Mouse (Mus musculus) kidney, adult 8-10 months (tissue): ENCODE data around the gene Fgf3.
"Not testable (repeated sequence)": the region's sequence is repeated elsewhere in the genome, so short reads cannot be mapped to it uniquely, and the experiment has no call there.

ENCODE experiments used
- DNase-seq, 2 experiments: peaks; one replicate each; pipeline ENCODE4 v3.0.0; 2022

The Fgf3 gene

DNA sequence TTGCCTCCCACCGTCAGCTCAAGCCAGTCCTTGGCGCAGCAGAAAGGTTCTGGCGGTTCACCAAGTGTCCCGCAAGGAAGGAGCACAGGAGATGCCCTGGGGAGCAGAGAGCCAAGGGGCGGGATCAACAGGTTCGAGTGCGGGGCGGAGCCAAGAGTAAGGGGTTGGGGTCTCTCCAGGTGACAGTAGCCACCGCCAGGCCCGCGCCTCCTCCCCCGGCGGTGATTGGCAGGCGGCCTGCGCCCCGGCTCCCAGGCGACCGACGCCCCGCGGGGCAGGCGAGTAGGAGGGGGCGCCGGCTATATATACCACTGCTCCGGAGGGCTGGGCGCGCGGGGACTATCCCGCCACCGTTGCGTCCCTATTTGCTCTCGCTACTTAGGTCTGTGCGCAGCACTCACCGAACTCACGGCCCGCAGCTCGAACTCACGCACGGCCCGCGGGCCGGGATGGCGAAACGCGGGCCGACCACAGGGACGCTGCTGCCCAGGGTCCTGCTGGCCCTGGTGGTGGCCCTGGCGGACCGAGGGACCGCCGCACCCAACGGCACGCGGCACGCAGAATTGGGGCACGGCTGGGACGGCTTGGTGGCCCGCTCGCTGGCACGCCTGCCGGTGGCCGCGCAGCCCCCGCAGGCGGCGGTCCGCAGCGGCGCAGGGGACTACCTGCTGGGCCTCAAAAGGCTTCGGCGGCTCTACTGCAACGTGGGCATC lies 23.3 kb downstream of the Fgf3 start:
- DNase-seq: no peak

DNA sequence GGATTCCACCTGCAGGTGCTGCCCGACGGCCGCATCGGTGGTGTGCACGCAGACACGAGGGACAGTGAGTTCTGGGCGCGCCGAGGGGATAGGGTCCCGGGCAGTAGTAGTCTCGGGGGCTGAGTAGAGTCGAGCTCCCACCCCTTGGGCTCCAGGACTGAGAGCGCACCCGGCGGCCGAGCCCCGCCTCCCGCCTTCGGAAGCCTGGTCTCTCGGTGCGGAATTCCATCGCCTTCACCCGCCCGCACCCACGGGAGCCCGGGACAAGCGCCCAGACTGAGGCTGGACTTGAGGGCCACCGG lies 23.8 kb downstream of the Fgf3 start:
- DNase-seq: no peak

DNA sequence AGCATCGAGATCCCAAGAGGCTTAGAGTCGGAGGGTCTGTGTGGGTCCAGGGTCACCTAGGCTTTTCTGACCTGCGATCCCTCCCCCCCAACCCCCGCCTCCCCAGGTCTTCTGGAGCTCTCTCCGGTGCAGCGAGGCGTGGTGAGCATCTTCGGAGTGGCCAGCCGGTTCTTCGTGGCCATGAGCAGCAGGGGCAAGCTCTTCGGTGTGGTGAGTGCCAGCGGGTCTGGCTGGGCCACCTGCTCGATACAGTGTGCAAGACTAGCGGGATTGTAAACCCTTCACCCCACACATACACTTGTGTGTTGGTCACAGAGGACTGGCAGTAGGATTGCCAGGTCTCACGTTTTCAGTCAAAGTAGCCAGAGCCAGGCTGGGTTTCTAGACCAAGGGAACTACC lies 24.2 kb downstream of the Fgf3 start:
- no peak for DNase-seq

DNA sequence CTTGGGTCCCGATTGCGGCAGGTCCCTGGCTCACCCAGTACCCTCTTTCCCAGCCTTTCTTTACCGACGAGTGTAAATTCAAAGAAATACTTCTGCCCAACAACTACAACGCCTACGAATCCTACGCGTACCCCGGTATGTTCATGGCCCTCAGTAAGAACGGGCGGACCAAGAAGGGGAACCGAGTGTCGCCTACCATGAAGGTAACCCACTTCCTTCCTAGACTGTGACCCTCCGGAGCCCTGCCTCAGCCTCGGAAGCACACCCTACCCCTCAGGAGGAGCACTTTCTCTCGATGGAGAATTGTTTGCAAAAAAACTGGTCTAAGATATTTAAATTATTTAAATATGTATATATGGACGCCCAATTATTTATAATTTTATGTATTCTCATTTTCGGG lies 24.8 kb downstream of the Fgf3 start:
- DNase-seq: no peak

DNA sequence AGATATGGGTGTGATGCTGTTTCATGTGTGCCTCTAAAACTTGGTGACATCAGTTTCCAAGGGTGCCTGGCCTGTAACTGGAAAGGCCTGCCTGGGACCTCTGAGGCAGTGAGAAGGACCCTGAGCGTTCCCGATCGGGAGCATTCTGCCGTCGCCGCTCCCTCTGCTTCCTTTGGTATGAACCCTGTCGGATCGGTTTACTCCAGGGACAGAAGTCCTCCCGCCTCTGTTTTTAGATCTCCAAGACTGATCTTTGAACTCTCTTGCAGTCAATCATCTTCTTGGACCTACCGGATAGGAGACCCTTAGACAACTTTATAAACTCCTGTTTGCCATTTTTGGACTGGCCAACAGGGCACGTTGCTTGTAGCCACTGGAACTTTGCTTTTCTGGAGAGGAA lies 25.3 kb downstream of the Fgf3 start:
- DNase-seq: no peak

DNA sequence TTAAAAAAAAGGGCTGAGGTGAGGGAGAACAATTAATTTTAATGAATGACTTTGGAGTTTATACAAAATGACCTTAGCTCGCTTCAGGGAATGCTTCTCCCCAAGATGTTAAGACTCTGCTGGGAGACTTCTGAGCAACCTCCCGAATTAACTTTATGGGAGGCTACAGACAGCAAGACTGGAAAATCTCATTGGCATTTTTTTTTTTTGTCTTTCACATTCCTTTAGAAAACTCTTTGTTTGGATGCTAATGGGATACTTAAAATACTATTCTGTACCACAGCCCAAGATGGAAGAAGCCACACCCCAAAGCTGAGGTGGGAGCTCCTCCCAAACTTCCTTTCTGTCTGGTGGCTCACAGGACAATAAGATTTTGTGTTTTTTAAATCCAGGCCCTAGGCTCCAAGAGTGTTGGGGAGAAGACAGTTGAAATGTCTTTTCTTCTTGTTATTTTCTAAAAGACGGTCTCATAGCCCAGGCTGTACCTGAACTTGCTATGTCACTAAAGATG lies 26.3 kb downstream of the Fgf3 start:
- no peak for DNase-seq

DNA sequence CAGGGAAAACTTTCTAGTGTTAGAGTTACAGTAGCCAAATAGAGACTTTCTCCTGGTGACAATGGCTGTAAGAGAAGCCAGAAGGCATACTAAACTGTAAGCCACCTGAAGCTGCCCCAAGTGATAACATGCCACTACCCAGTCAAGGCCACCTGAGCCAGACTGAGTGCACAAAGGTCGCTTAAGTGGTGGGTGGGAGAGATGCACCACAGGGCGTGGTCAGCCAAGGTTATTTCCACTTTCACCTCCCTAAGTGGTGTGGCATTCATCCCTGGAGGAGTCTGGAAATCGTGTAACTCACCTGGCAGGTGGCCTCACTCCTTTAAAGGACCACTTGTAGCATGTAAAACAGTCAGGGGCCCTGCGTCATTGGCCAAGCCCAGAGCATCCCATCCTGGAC lies 29.3 kb downstream of the Fgf3 start:
- DNase-seq: no peak

DNA sequence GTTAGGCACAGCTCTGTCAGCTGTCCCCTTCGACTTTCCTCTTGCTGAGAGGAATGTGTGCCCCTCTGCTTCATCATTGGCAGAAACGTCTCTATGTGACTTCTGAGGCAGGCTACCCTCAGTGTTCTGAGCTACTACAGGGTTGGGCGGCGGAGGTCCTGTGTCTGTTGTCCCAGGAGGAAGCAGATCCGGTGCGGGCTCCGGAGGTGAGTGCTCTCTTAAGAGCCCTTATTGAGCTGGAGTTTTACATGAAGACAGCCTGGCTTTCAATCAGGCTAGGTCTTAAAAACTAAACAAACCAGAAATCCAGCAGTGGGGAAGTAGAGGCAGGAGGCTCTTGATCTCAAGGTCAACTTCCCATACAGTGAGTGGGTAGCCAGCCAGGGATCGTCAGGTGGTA lies 29.7 kb downstream of the Fgf3 start:
- no peak for DNase-seq

DNA sequence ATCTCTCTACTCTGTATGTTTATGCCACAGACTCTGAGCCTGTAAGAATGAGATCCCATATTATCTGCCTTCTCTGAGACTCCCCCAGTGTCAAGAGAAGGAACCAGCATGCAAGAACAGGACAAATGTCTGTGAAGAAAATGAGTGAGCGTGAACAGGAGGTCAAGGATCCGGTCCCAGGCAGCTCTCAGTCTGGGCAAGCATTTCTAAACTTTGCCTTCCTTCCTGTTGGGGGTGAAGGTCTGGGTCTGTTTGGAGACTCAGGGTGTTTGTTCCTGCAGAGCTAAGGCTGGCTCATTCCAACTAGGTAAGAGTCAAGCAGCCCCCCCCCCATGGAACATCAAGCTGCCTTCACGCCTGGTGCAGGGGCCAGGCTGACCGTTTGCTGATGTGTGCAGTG lies 34.5 kb downstream of the Fgf3 start:
- no peak for DNase-seq

DNA sequence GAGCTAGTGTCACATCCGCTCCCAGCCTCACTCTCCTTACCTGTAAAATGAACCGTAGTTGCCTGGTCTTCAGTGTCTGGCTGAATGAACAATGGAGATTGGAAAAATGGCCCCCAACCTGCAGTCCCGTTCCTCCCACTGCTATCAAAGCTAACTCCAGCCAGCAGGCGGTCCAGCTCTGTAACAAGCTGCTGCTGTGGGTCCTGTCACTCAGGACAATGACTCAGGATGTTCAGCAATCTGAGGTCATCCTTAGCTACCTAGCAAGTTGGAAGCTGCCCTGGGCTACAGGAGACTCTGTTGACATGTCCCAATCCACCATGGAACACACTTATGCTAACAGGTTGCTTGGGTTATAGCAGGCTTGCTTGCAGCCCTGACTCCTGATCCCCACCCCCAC lies 35.3 kb downstream of the Fgf3 start:
- no peak for DNase-seq

DNA sequence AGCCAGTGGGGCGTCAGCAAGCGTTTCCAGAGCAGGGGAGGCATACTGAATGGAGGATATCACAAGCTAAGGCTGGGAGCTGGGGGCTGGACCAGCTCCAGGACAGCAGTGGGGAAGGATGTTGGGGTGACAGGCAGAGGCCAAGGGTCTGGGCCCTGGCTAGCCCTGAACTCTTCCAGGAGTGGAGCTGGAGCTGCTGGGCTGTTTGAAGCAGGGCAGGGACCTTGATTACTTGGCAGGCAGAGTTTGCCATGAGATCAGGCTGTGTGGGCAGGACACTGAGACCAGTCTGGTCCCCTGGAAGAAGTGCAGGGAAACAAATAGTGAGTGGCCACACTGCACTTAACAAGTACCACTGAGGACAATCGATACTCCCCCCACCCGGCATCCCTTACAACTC lies 36.3 kb downstream of the Fgf3 start:
- no peak for DNase-seq

DNA sequence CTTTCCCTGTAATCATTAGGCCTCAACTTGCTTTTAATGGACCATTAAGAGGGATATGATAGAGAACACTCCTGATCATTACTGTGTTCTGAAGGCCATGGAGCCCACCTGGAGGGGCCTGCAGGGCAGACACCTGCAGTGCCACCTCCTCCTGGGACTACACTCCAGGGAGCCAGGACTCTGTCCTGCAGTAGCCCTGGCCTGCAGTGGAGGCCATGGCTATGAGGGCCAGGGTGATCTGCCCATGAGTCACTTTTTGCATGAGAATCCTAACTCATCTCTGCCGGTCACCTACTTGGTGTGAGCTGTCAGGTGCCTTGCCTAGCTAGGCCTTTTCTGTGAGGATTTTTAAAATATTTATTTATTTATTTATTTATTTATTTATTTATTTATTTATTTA lies 40.5 kb downstream of the Fgf3 start:
- no peak for DNase-seq

DNA sequence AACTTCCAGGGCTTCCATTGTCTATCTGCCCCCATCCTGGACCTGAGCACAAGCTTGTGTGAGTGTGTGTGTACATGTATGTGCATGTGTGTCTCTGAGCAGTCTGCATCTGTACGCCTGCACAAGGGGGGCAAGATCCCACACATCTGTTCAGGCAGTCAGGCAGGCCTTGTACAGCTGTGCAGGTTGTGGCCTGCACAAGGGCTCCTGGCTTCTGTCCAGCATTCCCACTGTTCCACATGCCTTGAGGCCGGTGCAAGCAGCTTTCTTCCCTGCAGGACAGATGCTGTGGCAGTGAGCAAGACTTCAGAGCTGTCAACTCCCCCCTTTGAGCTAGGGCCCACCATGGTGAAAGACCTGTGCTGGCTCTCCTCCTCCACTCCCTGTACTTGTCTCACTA lies 45.2 kb downstream of the Fgf3 start:
- no peak for DNase-seq

DNA sequence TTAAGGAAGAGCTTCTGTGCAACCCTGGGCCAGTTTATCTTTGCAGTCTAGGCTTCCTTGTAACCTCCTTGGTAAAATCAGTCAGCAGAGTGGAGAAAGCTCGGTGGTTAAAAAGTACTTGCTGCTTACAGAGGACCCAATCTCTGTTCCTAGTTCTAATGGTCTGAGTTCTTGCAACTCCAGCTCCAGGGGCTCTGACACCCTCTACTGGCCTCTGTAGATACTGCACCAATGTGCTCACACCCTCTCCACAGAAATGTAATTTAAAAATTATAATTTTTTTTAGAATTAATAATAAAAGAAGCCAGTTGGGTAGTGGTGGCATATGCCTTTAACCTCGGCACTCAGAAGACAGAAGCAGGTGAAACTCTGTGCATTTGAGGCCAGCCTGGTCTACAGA lies 49.8 kb downstream of the Fgf3 start:
- no peak for DNase-seq

DNA sequence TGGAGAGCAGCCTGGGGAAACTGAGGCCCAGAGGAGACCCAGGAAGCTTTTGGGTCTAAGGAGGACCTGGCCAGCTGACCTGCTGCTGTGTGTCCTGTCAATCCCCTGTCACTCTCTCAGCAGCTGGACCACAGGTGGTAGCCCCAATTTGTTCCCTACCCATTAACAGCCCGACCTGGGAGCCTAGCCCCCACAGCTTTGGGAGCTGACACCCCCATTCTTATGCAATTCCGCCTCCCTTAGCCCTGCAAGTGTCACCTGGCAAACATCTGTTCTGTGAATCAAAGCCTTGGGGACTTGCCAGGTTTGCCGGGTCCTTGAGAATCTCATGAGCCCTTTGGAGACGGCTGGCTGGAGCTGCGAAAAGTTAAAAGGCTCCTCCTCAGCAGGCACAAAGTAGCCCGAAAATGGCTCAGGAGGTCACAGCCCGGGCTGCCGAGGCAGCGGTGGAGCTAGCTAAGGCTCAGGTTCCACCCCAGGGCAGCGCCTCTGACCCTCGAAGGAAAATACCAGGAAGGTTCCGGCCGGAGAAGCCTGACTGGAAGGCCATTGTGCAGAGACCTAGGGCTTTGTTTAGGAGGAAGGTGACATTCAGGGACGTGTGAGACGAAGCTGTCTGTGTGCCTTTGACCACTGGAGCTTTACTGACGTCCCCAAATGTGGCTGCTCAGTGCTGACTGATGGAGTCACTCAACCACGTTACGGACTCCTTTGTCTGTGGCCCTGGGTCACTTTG lies 50.8 kb downstream of the Fgf3 start:
- no peak for DNase-seq

DNA sequence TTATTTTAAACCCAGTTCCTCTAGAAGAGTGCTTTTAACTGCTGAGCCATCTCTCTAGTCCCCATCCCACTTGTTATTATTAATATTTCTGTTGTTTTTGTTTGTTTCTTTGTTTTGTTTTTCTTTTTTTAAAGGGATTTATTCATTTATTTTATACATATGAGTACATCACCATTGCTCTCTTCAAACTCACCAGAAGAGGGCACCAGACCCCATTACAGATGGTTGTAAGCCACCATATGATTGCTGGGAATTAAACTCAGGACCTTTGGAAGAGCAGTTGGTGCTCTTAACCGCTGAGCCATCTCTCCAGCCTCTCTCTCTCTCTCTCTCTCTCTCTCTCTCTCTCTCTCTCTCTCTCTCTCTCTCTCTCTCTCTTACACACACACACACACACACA lies 52.8 kb downstream of the Fgf3 start:
- DNase-seq: not testable (repeated sequence)

DNA sequence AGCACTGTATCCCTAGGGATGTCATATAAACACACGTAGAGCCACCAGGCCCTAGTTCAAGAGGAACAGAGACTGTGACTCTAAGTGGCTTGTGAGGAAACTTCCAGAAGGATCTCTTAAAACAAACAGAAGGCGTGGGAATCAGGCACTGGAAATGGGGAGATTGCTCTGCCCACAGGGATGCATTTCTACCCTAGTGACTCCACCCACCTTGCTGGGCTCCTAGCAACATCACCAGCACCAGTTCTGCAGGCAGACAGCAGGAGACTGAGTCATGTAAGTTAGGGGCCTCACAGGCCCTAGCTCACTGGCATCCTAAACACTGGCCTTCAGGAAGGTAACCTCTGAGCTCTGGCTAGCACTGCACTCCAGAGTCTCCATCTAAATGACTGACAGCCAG lies 54.0 kb downstream of the Fgf3 start:
- no peak for DNase-seq

DNA sequence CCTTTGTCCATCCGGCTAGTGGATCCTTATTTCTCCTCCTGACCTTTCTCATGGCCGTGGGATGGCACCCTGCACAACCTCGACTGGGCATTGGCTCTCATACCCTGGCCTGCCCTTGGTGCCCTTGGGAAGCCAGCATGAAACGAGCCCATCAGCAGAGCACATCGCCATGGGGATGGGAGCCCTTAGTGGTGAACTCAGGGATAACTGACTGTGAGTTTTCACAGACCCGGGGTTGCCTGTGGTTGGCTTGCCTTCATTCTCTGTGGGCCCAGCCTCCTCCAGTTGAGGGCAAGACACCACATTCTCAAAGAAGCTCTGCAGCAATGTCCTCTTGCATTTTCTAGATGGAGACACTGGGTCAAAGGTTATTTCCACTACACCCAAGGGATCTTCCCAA lies 54.4 kb downstream of the Fgf3 start:
- no peak for DNase-seq
